Mouse (Mus musculus) central nervous system, embryonic 18 days (tissue): ENCODE measurements around the gene 1700025C18Rik. TPM values are rescaled to one million over a fixed set of nuclear protein-coding genes. Genes with fewer than 3 reads are reported as not detected.

Experiments used
- polyA plus RNA-seq: library from polyadenylated mRNA; depleted of rRNA; stranded (reverse); fragments of >200 nt; gene quantifications from 2 replicates; pipeline ENCODE4 v1.2.3, GENCODE M21; 2012; rRNA removed

1700025C18Rik gene
- polyA plus RNA-seq = not detected in 2 replicates

DNA sequence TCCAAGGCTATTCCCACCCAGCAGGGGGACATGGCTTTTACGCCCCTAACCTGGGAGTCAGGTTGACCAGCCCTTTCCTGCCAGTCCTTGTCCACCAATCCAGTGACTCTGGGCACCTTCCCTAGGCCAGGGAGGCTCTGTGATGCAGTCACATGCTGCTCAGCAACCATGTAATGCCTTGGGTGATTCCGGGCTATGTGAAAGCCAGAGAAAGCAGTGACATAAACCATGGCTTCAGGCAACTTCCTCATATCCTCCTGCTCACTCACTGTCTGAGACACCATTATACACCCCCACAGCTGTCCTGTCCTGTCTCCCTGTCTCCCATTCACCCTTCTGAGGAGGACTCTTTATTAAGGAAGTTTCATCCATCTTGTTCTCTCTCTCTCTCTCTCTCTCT, at the start of gene 1700025C18Rik:
Gene 1700025C18Rik, minus strand, starts transcription at position 101 of the 400 bp plus-strand sequence.

DNA sequence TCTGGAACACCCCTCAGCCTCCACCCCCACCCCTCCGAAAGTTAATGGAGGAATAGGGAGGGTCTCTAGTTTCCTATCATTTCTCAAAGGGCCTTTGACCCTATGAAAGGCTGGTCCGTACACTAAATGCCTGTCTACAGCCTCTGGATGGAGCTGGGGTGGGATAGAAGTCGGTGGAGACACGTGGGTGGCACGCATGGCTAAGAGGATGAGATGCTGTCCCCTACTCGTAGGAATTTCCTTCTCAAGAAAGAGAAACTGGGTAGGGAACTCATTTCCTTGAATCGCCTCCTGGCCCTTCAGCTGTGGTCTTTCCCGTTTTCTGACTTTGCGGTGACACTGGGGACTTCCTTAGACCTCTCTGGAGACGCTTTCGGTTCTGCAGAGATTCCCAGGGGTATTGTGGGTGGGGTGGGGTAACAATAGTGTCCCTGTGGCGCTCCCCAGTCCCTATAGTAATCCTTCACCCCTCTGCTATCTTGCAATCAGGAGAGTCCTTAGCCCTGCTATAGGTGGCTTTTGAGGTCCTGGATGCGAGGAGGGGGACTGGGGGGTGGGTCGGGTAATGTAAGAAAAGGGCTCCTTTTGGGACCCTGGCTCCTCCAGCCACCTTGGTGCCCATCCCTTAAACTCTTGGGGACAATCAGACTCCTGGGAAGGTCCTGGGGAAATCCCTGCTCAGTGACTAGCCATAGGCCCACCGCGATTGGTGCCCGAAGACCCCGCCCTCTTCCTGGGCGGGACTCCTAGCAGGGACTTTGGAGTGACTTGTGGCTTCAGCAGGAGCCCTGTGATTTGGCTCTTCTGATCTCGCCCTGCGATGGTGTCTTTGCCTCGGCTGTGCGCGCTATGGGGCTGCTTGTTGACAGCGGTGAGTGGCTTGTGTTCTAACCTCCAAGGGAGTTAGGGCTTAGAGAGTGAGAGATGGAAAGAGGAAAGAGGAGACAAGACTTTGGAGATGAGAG, 35.4 kb downstream of the 1700025C18Rik start, which contains the start of gene Cd40:
Gene Cd40, plus strand, starts transcription at position 740 of the 965 bp plus-strand sequence.

DNA sequence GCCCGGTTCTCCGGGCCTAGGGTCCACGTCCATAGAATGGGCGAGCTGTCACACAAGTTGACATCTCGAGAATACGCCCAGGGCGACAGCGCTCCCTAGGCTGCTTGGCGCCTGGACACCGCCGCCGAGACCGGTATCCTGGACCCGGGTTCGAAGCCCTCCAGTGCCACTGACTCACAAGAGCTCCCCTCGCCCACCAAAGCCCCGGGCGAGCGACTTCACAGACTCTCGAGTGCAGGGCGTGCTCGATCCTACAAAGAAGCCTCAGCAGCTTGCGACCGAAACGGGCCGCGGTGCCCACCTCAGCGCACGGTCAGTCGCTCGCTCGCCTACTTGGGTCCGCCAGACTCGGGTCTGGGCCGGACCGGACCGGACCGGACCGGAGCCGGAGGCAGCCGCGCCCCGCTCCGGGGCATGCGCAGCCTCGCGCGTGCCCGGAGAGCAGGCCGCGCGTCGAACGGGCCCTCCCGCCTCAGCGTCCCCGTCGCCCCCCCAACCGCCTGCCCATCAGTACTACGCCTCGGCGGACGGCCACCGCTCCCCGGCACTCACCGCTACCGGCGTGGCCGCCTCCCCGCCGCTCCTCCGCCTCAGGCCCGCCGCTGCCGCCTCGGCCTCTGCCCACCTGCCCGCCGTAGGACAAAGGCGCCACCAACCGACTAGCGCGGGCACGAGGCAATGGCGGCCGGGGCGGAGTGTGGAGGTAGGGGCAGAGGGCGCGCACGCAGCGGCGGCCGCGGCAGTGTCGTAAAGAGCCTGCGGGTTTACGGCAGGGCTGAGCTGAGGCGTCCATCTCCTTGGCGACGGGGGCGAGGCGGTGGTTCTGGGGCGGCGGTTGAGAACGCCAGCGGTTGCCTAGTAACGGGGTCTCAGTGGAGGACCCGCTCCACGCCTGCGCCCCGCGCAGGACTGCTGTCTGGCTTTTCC, 56.2 kb downstream of the 1700025C18Rik start, which contains the start of gene Ncoa5:
Gene Ncoa5, minus strand, starts transcription at position 737 of the 927 bp plus-strand sequence.

Other genes starting within 250 kb of the 1700025C18Rik start
- 45.2 and 48.1 TPM in 2 replicates for gene Pltp, start 233.0 kb downstream of the 1700025C18Rik start, polyA plus RNA-seq
- gene Pcif1, start 211.4 kb downstream of the 1700025C18Rik start, polyA plus RNA-seq = 46.2 and 47.4 TPM in 2 replicates
- 35.8 and 40.0 TPM in 2 replicates for gene Zfp335, start 179.0 kb downstream of the 1700025C18Rik start, polyA plus RNA-seq
- 8.3 and 18.9 TPM in 2 replicates for gene Mmp9, start 150.0 kb downstream of the 1700025C18Rik start, polyA plus RNA-seq
- gene Slc12a5, start 129.9 kb downstream of the 1700025C18Rik start, polyA plus RNA-seq = 145 and 147 TPM in 2 replicates
- gene Ncoa5, start 55.9 kb downstream of the 1700025C18Rik start, polyA plus RNA-seq = 122 and 127 TPM in 2 replicates
- 4.4 and 5.0 TPM in 2 replicates for gene Cd40, start 35.1 kb downstream of the 1700025C18Rik start, polyA plus RNA-seq
- gene Cdh22, start 144.1 kb upstream of the 1700025C18Rik start, polyA plus RNA-seq = 11.9 and 12.2 TPM in 2 replicates
- 54.2 and 56.0 TPM in 2 replicates for gene Slc35c2, start 197.1 kb upstream of the 1700025C18Rik start, polyA plus RNA-seq
- gene Elmo2, start 235.7 kb upstream of the 1700025C18Rik start, polyA plus RNA-seq = 106 and 108 TPM in 2 replicates